Mouse (Mus musculus) thymus, adult 2 months (tissue): ENCODE measurements around the gene Rhox4b.
"Not testable (repeated sequence)": the region's sequence is repeated elsewhere in the genome, so short reads cannot be mapped to it uniquely, and the experiment has no call there.

Experiments
- CTCF ChIP-seq: fragments of 200-500 bp; IDR thresholded peaks from 2 replicates; pipeline ENCODE4 v1.5.1; 2012; ENCODE audit warnings: mild to moderate bottlenecking, control low read depth, low read length, moderate library complexity, borderline replicate concordance; ENCODE audit not compliant: control insufficient read depth, poor library complexity, insufficient read depth; ENCODE audit errors: extremely low read depth
- POLR2A ChIP-seq: fragments of 200-500 bp; IDR thresholded peaks from 2 replicates; pipeline ENCODE4 v1.6.1; 2012; ENCODE audit warnings: mild to moderate bottlenecking, low read length, control low read depth, moderate library complexity; ENCODE audit not compliant: control insufficient read depth, poor library complexity, insufficient read depth; ENCODE audit errors: extremely low read depth

- not testable (repeated sequence) for TF ChIP-seq POLR2A, CTCF
These were observed 20.5 kb upstream of the Rhox4b start, which contains the start of gene Rhox2b for GRCm38 (mm10) chrX:37411767-37412166.
